Mouse (Mus musculus): ENCODE measurements around the gene Rrp36.

Gene Rrp36

DNA sequence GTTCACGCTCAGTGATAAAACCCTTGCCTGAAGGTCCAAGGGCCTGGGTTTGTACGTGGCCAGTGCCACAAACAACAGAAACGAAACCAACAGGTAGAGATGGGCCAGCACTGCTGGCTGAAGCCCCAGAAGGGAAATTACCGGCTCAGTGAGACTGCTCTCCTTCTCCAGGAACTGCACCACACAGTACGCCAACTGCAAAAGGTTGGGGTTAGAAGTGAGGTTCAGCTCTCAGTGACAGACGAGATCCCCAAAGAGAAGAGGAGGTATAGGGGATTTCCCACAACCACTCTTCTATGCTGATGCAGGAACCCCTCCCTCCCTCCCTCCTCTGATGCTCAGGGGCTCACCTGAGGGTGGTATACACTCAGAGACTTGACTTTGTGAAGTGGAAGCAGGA is 11.8 kb upstream of the Rrp36 start:
- no peak for DNase-seq (ENCODE audit: low read depth)

DNA sequence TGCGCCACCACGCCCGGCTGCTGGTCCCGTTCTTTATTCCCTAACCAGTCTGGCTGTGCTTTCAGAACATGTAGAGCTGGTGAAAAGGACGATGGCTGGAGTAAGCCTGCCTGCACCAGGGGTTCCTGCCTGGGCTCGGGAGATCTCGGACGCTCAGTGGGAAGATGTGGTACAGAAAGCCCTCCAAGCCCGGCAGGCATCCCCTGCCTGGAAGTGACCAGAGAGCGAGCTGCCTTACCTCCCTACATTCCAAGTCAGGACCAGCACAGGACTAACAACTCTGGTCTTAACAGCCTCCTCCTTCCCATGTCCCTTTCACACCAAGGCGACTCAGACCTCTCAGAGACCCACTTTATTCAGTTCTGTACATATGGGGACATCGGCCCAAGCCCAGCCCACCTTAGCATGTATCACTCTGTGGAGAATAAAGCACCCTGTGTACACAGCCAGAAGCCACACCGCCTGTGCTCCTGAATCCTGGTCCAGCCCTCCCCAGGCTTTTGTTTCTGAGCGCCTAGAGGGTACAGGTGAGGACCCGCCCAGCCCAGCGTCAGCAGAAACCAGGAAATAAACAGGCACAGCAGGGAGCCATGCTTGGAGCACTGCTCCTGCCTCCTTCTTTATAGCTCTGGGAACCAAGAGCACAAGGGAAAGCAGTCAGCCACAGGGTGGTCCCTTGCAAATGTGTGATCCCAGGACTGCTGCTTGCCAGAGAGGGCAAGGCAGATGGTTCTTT is 8.7 kb upstream of the Rrp36 start:
- no peak for DNase-seq (ENCODE audit: low read depth)

DNA sequence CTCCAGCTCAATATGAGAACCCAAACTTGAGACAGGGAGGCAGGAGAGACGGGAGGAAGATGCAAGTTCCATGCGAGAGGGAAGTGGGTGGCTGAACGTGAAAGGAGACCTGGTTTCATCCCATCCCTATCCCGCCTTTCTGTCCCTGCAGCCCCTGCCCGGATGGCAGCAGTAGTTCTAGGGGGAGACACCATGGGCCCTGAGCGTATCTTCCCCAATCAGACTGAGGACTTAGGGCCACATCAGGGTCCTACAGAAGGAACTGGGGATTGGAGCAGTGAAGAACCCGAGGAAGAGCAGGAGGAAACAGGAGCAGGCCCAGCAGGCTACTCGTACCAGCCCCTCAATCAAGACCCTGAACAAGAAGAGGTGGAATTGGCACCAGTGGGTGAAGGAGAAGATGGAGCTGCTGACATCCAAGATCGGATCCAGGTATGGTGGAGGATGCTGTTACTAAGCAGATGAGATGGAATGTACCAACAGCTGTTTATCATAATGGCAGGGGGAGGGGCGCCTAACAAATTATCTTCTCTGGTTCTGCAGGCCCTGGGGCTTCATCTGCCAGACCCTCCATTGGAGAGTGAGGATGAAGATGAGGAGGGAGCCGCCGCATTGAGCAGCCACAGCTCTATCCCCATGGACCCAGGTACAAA is 7.4 kb upstream of the Rrp36 start:
- DNase-seq (ENCODE audit: low read depth) = no peak

DNA sequence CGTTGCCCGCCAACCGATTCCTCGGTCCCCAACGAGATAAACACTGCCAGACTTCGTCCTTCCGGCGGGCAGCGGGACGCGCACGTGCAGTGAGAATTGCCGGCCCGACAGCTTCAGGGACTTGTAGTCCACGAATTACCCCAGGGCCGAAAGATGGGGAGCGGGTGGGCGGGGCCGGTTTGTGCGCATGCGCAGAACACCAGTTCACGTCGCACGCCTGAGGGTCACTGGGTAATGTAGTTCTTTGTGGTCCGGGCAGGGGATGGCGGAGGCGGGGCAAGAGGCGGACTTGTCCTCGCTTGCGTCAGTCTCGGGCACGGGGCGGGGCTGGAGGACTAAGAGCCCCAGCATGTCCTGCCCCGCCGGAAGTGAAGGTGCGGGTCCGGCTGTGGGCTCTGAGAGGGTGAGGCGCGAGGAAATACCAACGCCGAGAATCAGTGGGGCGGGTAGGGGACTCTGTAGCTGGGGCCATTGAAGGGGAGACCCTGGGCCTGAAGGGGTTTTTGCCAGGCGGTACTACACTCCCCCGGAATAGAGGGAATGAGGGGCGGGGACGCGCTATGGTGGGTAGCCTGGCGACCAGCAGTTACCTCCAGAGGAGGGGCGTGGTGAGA is 6.7 kb upstream of the Rrp36 start, which contains the start of gene Klhdc3:
Gene Klhdc3, minus strand, starts transcription at position 155 of the 614 bp plus-strand sequence.
- DNase-seq (ENCODE audit: low read depth) = peak; percentile 97

DNA sequence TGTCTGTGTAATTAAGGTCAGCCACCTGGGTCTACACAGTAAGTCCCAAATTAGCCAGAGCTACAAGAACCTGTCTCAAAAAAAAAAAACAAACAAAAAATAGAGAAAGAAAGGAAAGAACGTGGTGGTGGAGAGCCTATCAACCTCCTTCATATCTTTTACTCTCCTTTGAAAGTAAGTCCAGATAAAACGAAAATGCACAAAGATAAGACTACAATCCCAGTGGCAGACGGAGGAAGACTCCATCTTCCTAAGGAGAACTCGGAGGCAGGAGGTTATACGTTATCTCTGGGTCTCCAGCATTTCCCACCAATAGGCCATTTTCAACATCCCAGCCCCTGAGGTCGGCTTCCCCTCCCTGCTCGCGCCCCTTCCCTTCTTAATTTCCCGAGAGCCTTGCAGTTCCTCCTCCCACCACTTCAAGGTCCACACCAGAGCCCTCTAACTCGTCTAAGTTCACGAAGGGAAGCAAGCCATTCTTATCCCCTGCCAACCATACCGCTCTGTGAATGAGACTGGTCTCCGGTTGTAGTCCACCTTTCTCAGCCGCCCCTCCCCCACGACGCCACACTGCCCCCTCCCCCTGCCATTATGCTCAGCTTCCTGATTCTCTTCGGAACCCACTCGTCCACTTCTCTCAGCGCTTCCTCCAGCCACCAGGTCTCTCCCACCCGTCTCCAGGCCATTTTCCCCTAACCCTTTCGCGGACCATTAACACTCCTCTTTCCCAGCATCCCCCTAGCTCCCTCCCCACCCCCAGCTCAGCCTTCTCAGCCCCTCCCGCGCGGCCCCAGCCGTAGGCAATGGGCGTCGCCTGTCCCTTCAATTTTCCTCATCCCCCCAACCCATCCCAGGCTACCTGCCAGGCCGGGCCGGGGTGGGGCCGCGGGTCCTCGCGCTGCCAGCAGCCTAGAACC is 5.9 kb upstream of the Rrp36 start:
- no peak for DNase-seq (ENCODE audit: low read depth)

DNA sequence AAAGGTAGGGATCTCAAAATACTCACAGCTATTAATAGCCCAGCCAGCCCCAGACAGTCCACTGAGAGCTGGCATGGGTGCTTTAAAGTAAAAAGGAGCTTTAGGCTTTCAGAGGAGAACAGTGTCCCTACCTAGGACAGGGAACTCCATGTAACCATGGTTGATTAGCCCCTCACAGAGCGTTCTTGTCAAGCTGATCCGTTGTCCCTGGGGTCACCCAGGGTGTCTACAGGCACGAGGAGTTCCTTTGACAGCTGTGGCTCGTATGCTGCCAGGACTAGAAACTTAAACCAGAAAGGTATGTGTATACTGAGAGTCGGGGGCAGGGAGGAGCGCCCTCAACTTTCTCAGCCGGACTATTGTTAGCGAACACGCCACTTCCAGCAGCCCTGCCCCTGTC is 4.8 kb upstream of the Rrp36 start:
- no peak for DNase-seq (ENCODE audit: low read depth)

DNA sequence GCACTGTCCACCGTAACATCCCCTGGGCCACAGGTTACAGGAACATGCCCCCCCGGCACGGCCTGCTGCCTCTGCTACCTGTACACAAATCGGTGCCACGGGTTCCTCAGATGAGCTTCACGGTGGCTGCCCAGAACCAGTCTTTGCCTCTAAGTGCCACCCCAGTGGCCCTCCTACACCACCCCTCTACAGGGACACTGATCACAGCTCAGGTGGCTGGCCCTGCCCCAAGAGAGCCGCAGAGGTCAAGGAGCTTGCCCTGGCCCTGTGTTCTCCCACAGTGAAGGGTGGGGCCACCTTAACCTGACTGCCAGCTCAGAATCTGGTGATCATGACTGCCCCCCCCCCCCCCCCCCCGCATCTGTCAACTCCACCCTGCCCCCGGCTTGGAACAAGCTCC is 4.3 kb upstream of the Rrp36 start, which contains the start of gene Mea1:
Gene Mea1, plus strand, starts transcription at position 378 of the 400 bp plus-strand sequence.
- no peak for DNase-seq (ENCODE audit: low read depth)

DNA sequence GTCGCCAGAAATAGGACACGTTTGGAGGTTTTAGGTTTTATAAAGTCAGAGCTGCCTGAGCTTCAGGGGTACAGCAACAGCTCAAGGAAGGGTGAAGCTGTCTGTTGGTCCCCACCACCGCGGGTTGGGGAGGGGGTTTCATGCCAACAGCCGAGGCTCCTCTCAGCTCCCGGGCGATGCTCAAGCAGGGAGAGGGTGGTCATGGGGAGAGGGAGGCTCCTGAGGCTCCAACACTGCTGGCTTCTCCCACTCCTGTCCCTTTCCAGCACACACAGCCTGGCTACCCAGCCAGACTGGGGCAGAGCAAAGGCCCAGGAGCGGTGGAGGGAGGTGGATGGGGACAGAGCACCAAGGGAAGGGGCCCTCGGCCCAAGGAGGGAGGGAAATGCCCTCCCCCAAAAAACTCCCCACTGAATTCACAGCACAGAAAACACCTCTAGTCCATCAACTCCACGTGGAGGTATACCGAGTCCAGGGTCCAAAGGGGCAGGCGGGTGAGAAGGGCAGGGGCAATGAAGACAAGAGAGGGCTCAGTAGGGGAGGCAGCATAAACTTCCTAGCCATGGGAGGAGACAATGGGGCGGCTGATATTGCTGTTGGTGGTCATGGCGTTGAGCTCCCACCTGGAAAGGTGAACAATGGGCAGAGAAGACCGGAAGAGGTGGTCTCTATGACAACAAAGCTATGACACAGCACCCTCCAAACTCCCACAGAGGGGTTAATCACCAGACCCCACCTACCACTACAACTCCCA is 555 bp upstream of the Rrp36 start:
- no peak for DNase-seq (ENCODE audit: low read depth)

DNA sequence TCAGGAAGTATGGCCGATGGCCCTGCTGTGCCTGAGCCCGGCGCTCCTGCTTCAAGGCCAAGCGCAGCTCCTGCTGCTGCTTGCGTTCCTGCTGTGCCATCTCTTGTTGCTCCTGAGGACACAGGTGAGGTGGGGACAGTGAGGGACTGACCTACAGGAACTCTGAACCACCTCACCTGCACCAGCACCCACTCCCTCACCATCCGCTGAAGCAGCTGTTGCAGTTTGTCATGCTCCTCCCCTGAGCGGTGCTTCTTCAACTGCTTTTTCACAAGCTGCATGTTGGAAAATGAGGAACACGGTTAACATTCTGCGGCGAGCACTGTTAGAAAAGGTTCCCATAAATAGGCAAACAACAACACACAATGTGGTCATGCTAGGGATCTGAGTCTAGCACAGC is 4.2 kb downstream of the Rrp36 start:
- DNase-seq (ENCODE audit: low read depth) = no peak

DNA sequence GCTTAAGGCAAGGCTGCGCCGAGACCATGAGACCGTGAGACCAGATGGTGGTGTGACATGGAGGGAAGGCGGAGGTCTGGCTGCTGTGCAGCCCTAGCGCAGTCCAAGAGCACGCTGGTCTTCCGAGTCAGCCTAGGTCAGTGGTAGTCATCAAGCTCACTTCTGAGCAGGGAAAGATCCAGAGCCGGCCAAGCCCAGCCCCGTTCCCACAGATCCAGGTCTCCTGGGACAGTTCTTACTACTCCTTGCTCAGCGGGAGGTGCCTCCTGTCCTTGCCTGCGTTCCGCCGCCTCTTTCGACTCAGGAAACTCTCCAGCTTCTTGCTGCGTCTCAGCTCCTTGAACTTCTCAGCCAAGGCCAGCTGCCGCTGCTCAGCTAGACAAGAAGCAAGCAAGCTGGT is 6.4 kb downstream of the Rrp36 start:
- no peak for DNase-seq (ENCODE audit: low read depth)

DNA sequence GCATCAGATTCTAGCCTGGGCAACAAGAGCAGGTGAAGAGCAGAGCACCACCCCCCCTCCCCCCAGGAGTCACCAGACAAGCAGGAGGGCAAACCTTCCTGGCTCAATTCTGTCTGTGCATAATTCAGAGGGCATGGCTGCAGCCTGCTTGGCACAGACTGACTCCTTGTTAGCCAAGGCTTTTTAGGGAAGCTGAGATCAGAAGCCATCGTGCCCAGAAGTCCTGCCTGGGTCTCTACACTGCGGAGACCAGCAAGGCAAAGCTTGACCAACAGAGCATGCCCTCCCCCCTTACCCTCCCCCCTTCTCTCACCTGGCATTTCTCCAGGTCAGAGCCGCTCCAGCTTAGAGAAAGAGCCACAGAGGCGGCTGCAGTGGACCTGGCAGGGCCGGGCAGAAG is 11.4 kb downstream of the Rrp36 start:
- DNase-seq (ENCODE audit: low read depth) = no peak

DNA sequence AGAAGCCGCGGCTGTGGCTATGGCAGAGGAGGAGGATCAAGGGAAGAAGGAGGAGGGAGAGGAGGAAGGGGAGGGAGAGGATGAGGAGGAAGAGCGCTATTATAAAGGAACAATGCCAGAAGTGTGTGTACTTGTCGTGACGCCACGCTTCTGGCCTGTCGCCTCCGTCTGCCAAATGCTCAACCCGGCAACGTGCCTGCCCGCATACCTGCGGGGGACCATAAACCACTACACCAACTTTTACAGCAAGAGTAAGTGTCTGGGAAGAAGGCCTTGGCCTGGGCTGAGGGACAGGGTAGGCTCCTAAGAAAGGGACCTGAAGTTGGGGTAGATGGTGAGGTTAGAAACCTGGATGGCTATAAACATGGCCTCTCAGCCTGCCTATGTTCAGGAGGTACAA is 12.2 kb downstream of the Rrp36 start:
- DNase-seq (ENCODE audit: low read depth) = no peak

DNA sequence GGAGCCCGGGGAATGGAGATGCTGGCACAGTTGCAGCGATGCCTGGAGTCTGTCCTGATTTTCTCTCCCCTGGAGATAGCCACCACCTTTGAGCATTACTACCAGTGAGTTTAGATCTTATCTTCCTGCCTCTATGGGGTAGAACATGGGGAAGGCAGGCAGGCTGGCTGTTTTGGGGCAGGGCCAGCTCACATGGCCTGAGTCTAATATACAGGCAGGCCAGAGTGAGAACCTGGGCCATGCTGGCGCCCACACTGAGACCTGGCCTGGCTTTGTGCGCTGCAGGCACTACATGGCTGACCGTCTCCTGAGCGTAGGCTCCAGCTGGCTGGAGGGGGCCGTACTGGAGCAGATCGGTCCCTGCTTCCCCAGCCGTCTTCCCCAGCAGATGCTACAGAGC is 12.8 kb downstream of the Rrp36 start:
- no peak for DNase-seq (ENCODE audit: low read depth)

DNA sequence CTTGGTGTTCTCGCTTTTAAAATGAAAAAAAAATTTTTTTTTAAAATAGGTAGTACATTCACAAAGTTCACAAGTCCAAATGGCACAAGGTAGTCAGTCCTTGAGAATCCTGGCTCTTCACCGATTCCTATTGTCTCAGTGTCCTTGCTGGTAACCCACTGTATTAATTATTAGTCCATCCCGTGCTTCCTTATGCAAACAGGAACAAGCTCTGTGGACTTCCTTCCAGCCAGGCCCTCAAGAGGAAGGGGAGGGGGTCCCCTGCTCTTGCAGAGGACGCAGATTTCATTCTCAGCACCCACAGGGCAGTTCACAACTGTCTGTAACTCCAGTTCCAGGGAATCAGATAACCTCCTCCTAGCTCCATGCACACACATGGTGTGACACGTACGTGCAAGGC is 18.1 kb downstream of the Rrp36 start:
- DNase-seq (ENCODE audit: low read depth) = no peak

DNA sequence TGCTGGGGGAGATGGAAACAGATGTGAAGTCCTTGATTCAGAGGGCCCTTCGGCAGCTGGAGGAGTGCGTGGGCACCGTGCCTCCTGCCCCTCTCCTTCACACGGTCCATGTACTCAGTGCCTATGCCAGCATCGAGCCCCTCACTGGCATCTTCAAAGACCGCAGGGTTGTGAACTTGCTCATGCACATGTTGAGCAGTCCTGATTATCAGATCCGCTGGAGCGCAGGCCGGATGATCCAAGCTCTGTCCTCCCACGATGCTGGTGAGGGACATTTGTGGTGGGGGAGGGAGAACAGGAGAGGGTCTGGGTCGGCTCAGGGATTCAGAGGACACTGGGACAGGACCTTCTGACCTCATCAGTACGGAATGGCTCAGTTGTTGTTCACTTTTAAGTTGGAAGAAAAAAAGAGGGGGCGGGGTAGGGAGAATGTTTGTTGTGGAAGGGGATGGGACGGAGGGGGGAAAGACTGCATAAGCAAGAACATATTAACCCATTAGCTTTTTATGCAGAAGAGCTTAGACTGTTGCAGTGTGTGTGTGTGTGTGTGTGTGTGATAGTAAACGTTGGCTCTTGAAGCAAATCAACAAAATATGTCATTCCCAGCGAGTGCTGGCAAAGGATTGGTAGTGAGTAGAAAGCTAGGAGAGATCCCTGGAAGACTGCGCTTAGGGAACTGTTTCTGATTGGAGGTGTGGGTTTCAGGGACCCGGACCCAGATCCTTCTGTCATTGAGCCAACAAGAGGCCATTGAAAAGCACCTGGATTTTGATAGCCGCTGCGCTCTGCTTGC is 22.2 kb downstream of the Rrp36 start:
- no peak for DNase-seq (ENCODE audit: low read depth)

DNA sequence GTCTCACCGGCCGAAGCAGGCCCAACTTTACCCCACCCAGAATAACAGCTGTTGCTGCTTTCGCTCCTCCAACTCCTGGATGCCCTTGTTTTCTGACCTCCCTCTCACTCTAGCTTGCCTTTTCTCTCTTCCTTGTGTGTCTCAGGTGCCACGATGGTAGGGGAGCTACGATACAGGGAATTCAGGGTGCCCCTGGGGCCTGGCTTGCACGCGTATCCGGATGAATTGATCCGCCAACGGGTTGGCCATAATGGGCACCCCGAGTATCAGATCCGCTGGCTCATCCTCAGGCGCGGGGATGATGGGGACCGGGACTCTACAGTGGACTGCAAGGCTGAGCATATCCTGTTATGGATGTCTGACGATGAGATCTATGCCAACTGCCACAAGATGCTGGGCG is 22.9 kb downstream of the Rrp36 start:
- DNase-seq (ENCODE audit: low read depth) = no peak

DNA sequence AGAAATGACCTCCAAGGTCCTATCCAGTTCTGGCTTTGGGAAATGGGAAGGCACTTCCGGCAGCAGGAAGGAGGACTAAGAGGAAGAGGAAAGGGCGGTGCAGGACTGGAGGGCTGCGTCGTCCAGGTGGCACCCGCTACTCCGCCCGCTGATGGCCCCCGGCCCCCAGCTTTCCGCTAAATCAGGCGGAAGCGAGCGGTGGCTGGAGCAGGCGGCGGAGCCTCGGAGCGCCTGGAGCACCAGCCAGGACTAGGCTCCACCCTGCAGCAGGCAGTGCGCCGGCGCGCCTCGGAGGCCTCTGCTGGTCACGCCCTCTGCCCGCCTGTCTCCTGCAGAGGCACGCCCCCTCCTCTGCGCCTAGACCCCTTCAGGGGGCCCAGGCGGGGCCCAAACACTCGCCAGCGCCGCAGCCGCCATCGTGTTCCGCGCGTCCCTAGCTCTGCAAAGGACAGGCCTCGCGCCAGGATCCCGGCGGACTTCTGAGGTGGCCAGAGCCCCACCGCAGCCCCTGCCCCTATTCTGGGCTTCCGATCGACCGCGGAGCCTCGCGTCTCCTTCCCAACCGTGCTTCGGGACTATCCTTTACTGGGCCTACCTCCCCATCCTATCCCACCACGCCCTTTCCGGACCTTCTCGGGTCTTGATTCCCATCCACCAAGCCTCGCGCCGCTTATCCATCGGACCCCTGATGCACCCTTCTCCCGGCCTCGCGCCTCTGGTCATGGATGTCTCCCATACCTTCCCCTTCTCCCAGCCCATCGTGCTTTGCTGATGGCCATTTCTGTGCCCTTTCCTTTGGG is 23.7 kb downstream of the Rrp36 start, which contains the start of gene Cul7:
Gene Cul7, plus strand, starts transcription at position 106 of the 800 bp plus-strand sequence.
- DNase-seq (ENCODE audit: low read depth) = no peak

DNA sequence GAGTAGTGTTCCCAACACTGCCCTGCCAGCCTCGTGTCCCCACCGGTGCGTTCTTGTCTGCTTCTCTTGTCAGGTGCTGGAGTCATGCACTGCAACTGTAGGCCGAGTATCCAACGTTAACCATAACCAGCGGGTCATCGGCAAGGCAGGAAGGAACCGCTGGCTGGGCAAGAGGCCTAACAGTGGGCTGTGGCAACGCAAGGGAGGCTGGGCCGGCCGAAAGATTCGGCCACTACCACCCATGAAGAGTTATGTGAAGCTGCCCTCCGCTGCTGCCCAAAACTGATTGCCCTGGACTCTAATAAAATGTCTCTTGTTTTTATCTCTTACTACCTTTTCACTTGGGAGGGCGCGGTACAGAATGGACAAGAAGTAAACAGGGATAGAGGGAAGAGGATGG is 24.3 kb downstream of the Rrp36 start:
- no peak for DNase-seq (ENCODE audit: low read depth)

DNA sequence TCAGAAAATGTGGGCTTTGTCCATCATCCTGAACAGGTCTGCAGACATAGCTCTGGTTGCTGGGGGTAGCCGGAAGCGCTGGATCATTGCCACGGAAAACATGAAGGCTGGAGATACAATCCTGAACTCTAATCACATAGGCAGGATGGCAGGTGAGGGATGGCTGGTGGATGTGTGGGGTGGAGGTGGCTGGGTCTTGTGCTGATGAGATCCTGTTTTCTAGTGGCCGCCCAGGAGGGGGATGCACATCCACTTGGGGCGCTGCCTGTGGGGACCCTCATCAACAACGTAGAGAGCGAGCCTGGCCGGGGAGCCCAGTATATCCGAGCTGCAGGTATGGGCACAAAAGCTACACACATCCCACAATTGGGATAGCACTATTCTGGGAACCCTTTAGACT is 25.7 kb downstream of the Rrp36 start:
- no peak for DNase-seq (ENCODE audit: low read depth)

DNA sequence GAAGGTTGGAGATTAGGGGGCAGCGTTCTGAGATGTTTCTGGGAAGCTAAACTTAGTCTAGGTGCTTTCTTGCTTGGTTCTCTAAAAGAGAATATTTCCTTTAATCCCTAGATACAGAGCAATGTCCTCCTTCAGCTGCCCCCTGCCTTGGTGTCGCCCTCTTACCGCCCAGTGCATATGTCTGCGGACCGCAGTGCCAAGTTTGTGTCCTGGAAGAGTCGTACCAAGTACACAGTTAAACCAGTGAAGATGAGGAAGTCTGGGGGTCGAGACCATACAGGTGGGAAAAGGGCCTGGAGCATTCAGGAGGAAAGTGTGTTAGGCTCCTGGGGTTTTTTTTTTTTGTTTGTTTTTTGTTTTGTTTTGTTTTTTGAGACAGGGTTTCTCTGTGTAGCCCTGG is 26.9 kb downstream of the Rrp36 start:
- no peak for DNase-seq (ENCODE audit: low read depth)
